Mouse (Mus musculus) midbrain, embryonic 12.5 days (tissue): Measurements from ENCODE around the gene Zscan29. TPM values are rescaled to one million over a fixed set of nuclear protein-coding genes. Genes with fewer than 3 reads are reported as not detected.
"Not testable (repeated sequence)": the region's sequence is repeated elsewhere in the genome, so short reads cannot be mapped to it uniquely, and the experiment has no call there.

ENCODE experiments used
- ATAC-seq: fragments of 200-750 bp; cut with Nextera tagmentation; 2 replicates; pipeline ENCODE4 v1.8.0; 2017; ENCODE audit warnings: low read depth, moderate TSS enrichment, moderate library complexity; ENCODE audit not compliant: low FRiP score
- H3K27ac ChIP-seq: fragments of 300-500 bp; sonication (generic); replicated peaks from 2 replicates; pipeline ENCODE4 v1.5.1; 2016; ENCODE audit warnings: mild to moderate bottlenecking
- H3K27me3 ChIP-seq: fragments of 300-500 bp; sonication (generic); 2 replicates; pipeline ENCODE4 v1.6.1; 2016; ENCODE audit warnings: mild to moderate bottlenecking
- H3K36me3 ChIP-seq: fragments of 300-500 bp; sonication (generic); 2 replicates; pipeline ENCODE4 v1.6.1; 2016
- H3K4me1 ChIP-seq: fragments of 300-500 bp; sonication (generic); 2 replicates; pipeline ENCODE4 v1.6.1; 2016
- H3K4me2 ChIP-seq: fragments of 300-500 bp; sonication (generic); replicated peaks from 2 replicates; pipeline ENCODE4 v1.6.1; 2016; ENCODE audit warnings: mild to moderate bottlenecking, moderate library complexity
- H3K4me3 ChIP-seq: fragments of 300-500 bp; sonication (generic); 2 replicates; pipeline ENCODE4 v1.5.1; 2016; ENCODE audit warnings: mild to moderate bottlenecking
- H3K9ac ChIP-seq: fragments of 300-500 bp; sonication (generic); replicated peaks from 2 replicates; pipeline ENCODE4 v1.6.1; 2016; ENCODE audit warnings: mild to moderate bottlenecking, moderate library complexity
- H3K9me3 ChIP-seq: fragments of 300-500 bp; sonication (generic); 2 replicates; pipeline ENCODE4 v1.6.1; 2016; ENCODE audit warnings: mild to moderate bottlenecking
- WGBS: fragments of 180-500 bp; shearing (Covaris S2); methylation state at CpG from one replicate; pipeline ENCODE4 v1.1.7; 2016; 5-methylcytosine and 5-hydroxymethylcytosine counted together
- polyA plus RNA-seq: library from polyadenylated mRNA; unstranded; fragments of >200 nt; fragmentation: Nextera tagmentation; extraction: Ambion mirVana; gene quantifications from 2 replicates; pipeline ENCODE4 v1.2.1, GENCODE M21; 2016

The Zscan29 gene
- polyA plus RNA-seq, 1 experiment from 2014 or later: 14.3 TPM

GRCm38 (mm10) chr2:121127536-121127935 is 43.4 kb downstream of the Zscan29 start:
- Histone ChIP-seq H3K27me3 (no peaks in the 10 kb centered on the region), H3K4me2 (no peak overlapping the region)

DNA sequence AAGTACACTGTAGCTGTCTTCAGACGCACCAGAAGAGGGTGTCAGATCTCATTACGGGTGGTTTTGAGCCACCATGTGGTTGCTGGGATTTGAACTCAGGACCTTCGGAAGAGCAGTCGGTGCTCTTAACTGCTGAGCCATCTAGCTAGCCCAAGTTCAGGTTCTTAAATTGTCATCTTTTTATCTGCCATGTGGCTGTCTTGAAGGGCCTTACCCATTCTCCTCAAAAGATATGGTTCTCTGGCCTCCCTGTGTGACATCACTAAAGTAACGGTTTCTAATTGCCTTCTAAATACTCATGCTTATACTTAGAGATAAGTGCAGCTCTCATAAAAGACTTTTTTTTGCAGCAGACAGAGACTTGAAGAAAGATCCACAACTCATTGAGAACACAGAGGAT is 44.6 kb downstream of the Zscan29 start:
- WGBS: 96% methylated on average over 5 of the region's 5 CpGs
- H3K36me3 ChIP-seq, ATAC-seq, H3K4me1 ChIP-seq, H3K4me3 ChIP-seq, H3K4me2 ChIP-seq, H3K9ac ChIP-seq, H3K27ac ChIP-seq, H3K27me3 ChIP-seq, H3K9me3 ChIP-seq: not testable (repeated sequence)

More at GRCm38 (mm10) chr2:121127536-121127935, 43.4 kb downstream of the Zscan29 start:
- Histone ChIP-seq H3K9me3 (no peaks in the 10 kb centered on the region), H3K27ac (no peak overlapping the region), H3K36me3 (no peaks in the 10 kb centered on the region), H3K4me1 (no peaks in the 10 kb centered on the region), H3K4me3 (no peak overlapping the region), H3K9ac (no peak overlapping the region)
- 80% methylated on average over 1 of the region's 1 CpGs for WGBS
- no peak for ATAC-seq

DNA sequence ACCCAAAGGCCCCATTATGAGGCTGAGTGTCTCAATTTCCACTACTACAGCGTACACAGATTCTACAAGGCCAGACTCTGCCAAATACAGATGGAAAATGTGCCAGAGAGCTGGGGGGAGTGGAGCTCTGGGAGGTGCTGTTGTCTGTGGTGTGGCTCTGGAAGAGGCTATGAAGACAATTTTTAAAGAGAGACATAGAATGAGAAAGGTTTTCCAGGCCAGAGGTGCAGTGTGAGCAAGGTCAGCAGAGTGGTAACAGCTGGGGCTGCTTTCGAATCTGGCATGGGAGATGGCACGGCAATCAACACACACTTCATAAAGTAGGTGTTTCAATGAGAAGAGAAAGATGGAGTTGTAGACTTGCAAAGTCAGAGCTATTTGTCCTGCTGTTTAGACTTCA is 51.7 kb downstream of the Zscan29 start:
- H3K27me3 ChIP-seq: no peaks in the 10 kb centered on the region; the same call in 1 of the 2 replicates
- no peak overlapping the region for H3K9ac ChIP-seq
- no peaks in the 10 kb centered on the region for H3K9me3 ChIP-seq
- no peak overlapping the region for H3K4me2 ChIP-seq
- no peak for ATAC-seq
- H3K27ac ChIP-seq: no peak overlapping the region
- no peak overlapping the region for H3K4me3 ChIP-seq
- WGBS: 87% methylated on average over 3 of the region's 3 CpGs
- no peaks in the 10 kb centered on the region for H3K4me1 ChIP-seq
- no peaks in the 10 kb centered on the region for H3K36me3 ChIP-seq

DNA sequence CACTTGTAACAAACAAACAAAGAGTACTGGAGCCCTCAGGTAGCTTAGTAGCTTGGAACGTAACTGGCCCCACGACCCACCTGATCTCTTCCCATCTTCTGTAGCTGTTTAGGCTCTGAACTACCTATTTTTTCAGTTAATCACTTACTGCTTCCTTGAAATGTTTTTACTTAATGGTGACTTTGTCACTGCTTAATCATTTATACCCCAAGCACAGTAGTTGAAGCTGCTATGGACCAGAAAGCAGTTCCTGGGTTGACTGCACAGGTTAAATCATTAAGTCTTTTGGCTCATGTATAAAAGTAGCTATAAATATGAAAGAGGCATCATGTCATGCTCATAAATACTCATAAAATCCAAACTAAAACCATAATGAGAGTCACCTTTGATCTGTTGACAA is 55.5 kb downstream of the Zscan29 start:
- Histone ChIP-seq H3K36me3 (no peaks in the 10 kb centered on the region), H3K9ac (no peak overlapping the region), H3K4me2 (no peak overlapping the region), H3K4me1 (no peaks in the 10 kb centered on the region), H3K27ac (no peak overlapping the region), H3K4me3 (no peak overlapping the region), H3K27me3 (no peaks in the 10 kb centered on the region; the same call in 1 of the 2 replicates), H3K9me3 (no peaks in the 10 kb centered on the region)
- WGBS: 88% methylated on average over 2 of the region's 2 CpGs
- ATAC-seq: no peak

GRCm38 (mm10) chr2:121109695-121110094 is 61.2 kb downstream of the Zscan29 start, which contains the start of gene Tgm7:
Tgm7 (minus strand) TSS chr2:121109795.
- Histone ChIP-seq H3K4me1 (no peaks in the 10 kb centered on the region), H3K9ac (no peak within 1 kb of the TSS), H3K4me2 (no peak within 1 kb of the TSS), H3K27me3 (no peaks in the 10 kb centered on the region), H3K27ac (no peak within 1 kb of the TSS), H3K4me3 (no peak within 1 kb of the TSS), H3K9me3 (no peaks in the 10 kb centered on the region), H3K36me3 (no peaks in the 10 kb centered on the region)
- no peak for ATAC-seq
- WGBS: 85% methylated on average over 4 of the region's 4 CpGs

Other genes starting within 250 kb of the Zscan29 start
- 34.1 and 34.4 TPM in 2 replicates for gene Ubr1, start 200.4 kb downstream of the Zscan29 start, polyA plus RNA-seq
- gene Tmem62, start 194.1 kb downstream of the Zscan29 start, polyA plus RNA-seq: 5.7 and 6.2 TPM in 2 replicates
- 53.1 and 53.5 TPM in 2 replicates for gene Ccndbp1, start 162.7 kb downstream of the Zscan29 start, polyA plus RNA-seq
- gene Epb42, start 134.1 kb downstream of the Zscan29 start, polyA plus RNA-seq: 4.0 and 5.5 TPM in 2 replicates
- not detected in 2 replicates for gene Tgm5, start 85.3 kb downstream of the Zscan29 start, polyA plus RNA-seq
- gene Tgm7, start 61.3 kb downstream of the Zscan29 start, polyA plus RNA-seq: not detected in 2 replicates
- gene Adal, start 30.7 kb downstream of the Zscan29 start, polyA plus RNA-seq: 29.7 and 34.4 TPM in 2 replicates
- gene Lcmt2, start 30.5 kb downstream of the Zscan29 start, polyA plus RNA-seq: 21.2 and 24.2 TPM in 2 replicates
- gene Tubgcp4, start 471 bp downstream of the Zscan29 start, polyA plus RNA-seq: 81.9 and 82.5 TPM in 2 replicates
- gene Trp53bp1, start 100.3 kb upstream of the Zscan29 start, polyA plus RNA-seq: 230 and 245 TPM in 2 replicates
- gene Map1a, start 118.5 kb upstream of the Zscan29 start, polyA plus RNA-seq: 14.7 and 16.8 TPM in 2 replicates
- gene Ppip5k1, start 184.3 kb upstream of the Zscan29 start, polyA plus RNA-seq: 13.2 and 15.1 TPM in 2 replicates
- gene Ckmt1, start 186.6 kb upstream of the Zscan29 start, polyA plus RNA-seq: 6.4 and 7.2 TPM in 2 replicates
- gene Strc, start 216.0 kb upstream of the Zscan29 start, polyA plus RNA-seq: not detected in 2 replicates
- gene Pdia3, start 242.7 kb upstream of the Zscan29 start, polyA plus RNA-seq: 457 and 459 TPM in 2 replicates
- gene Catsper2, start 242.7 kb upstream of the Zscan29 start, polyA plus RNA-seq: 3.0 and 3.3 TPM in 2 replicates